Mouse (Mus musculus) kidney, postnatal 14 days (tissue): ENCODE measurements around the gene Gm17622.

ENCODE experiments used
- DNase-seq: peaks from one replicate; pipeline ENCODE4 v3.0.0; 2022; ENCODE audit warnings: mixed read lengths

Gm17622 gene

GRCm38 (mm10) chr13:96490433-96490832 lies at the start of gene Gm17622:
Gm17622 (plus strand) TSS chr13:96490733.
- DNase-seq = no peak

- DNase-seq = no peak
Measured at GRCm38 (mm10) chr13:96450205-96450856, 40.2 kb upstream of the Gm17622 start.

- no peak for DNase-seq
Measured at GRCm38 (mm10) chr13:96450869-96451268, 39.7 kb upstream of the Gm17622 start.

GRCm38 (mm10) chr13:96451386-96452140 lies 39.0 kb upstream of the Gm17622 start:
- DNase-seq = no peak

GRCm38 (mm10) chr13:96452621-96453020 lies 37.9 kb upstream of the Gm17622 start:
- no peak for DNase-seq

- peak; percentile 29 for DNase-seq
Measured at GRCm38 (mm10) chr13:96454288-96454687, 36.2 kb upstream of the Gm17622 start.

- no peak for DNase-seq
Measured at GRCm38 (mm10) chr13:96457566-96457965, 33.0 kb upstream of the Gm17622 start.

GRCm38 (mm10) chr13:96458018-96458417 lies 32.5 kb upstream of the Gm17622 start:
- DNase-seq = no peak

GRCm38 (mm10) chr13:96458606-96459005 lies 31.9 kb upstream of the Gm17622 start:
- DNase-seq = no peak

GRCm38 (mm10) chr13:96462644-96463043 lies 27.9 kb upstream of the Gm17622 start:
- DNase-seq = no peak

- no peak for DNase-seq
Measured at GRCm38 (mm10) chr13:96465315-96465714, 25.2 kb upstream of the Gm17622 start.

GRCm38 (mm10) chr13:96468678-96469077 lies 21.9 kb upstream of the Gm17622 start:
- no peak for DNase-seq

- DNase-seq = no peak
Measured at GRCm38 (mm10) chr13:96470556-96470955, 20.0 kb upstream of the Gm17622 start.

- DNase-seq = no peak
Measured at GRCm38 (mm10) chr13:96470957-96471356, 19.6 kb upstream of the Gm17622 start, which contains the start of gene Ankdd1b. Ankdd1b (minus strand) TSS chr13:96471198.

- DNase-seq = no peak
Measured at GRCm38 (mm10) chr13:96477226-96477625, 13.3 kb upstream of the Gm17622 start.

- no peak for DNase-seq
Measured at GRCm38 (mm10) chr13:96478991-96479390, 11.5 kb upstream of the Gm17622 start.

- DNase-seq = no peak
Measured at GRCm38 (mm10) chr13:96487230-96487629, 3.3 kb upstream of the Gm17622 start.

- DNase-seq = no peak
Measured at GRCm38 (mm10) chr13:96487968-96488367, 2.6 kb upstream of the Gm17622 start.

GRCm38 (mm10) chr13:96496630-96497029 lies 6.1 kb downstream of the Gm17622 start:
- no peak for DNase-seq

GRCm38 (mm10) chr13:96499891-96500290 lies 9.4 kb downstream of the Gm17622 start:
- no peak for DNase-seq

- DNase-seq = no peak
Measured at GRCm38 (mm10) chr13:96505661-96506060, 15.1 kb downstream of the Gm17622 start.

- no peak for DNase-seq
Measured at GRCm38 (mm10) chr13:96506313-96506712, 15.8 kb downstream of the Gm17622 start.

GRCm38 (mm10) chr13:96507541-96507940 lies 17.0 kb downstream of the Gm17622 start:
- DNase-seq = no peak

- no peak for DNase-seq
Measured at GRCm38 (mm10) chr13:96510635-96511034, 20.1 kb downstream of the Gm17622 start.
